Mouse (Mus musculus): ENCODE measurements around the gene Ddt. TPM values are rescaled to one million over a fixed set of nuclear protein-coding genes. Genes with fewer than 3 reads are reported as not detected.
A peak's percentile ranks its signal among the peaks of the same experiment; 100 is the strongest.

The Ddt gene
- polyA plus RNA-seq, 1 experiment: 64.2 TPM

DNA sequence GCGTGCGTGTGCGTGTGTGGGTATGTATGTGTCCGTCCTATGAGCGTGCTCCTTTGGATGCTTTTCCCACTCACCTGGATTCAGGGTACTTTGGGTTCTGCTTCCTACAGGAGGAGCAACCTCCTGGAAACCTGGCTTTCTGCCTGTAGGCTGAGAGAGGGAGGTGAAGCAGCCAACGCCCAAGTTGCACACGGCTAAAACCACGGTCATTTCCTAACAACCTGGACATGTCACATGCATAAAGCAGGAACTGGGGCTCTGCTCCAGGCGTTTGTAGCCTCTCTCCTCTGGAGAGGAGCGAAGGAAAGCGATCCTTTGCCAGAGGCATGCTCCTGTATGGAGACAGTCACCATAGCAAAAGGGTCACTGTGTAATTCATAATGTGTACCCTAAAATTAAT, 16.5 kb downstream of the Ddt start:
- Histone ChIP-seq H3K4me3 (no peak overlapping the region), H3K4me2 (ENCODE audit: low read depth) (no peak overlapping the region), H3K36me3 (ENCODE audit: control insufficient read depth, insufficient read depth) (peaks cover 25% of the 10 kb centered on the region), H3ac (ENCODE audit: control insufficient read depth, insufficient read length) (no peak overlapping the region), H3K79me2 (ENCODE audit: control insufficient read depth, insufficient read depth) (peaks cover 24% of the 10 kb centered on the region), H3K27me3 (ENCODE audit: control insufficient read depth, insufficient read depth, insufficient read length) (no peaks in the 10 kb centered on the region)
- TF ChIP-seq SRF (IDR thresholded peaks at IDR 0.05; ENCODE audit: control insufficient read depth, insufficient read length, low read depth) (no peak), POLR2AphosphoS2 (IDR thresholded peaks at IDR 0.05; ENCODE audit: insufficient read length, low read depth) (no peak), TCF3 (IDR thresholded peaks at IDR 0.05; ENCODE audit: insufficient read length, low read depth) (no peak), MYOG (IDR thresholded peaks at IDR 0.05; ENCODE audit: control insufficient read depth in 1 of 3, insufficient read depth in 1 of 3, insufficient read length in 2 of 3, low read depth in 2 of 3) (no peak)

DNA sequence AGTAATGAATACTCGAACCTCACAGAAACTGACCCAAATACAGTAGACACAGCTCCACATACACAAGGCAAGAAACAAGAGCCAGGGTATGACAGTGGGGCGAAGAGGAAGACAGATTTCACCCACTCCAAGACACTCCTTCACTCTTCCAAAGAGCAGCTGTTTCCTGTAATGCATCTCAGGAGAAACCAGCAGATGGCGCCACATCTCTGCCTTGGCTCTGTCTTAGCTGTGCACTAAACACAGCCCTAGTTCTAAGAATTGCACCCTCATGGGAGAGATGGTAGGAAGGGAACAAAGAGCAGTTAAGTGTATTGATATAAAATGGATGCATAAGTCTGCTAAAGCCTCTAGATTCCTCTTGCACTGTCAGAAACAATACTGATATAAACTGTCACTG, 29.2 kb downstream of the Ddt start:
- no peaks in the 10 kb centered on the region for H3K79me2 ChIP-seq (ENCODE audit: control insufficient read depth, insufficient read depth)
- H3K27me3 ChIP-seq (ENCODE audit: control insufficient read depth, insufficient read depth, insufficient read length): no peaks in the 10 kb centered on the region
- H3K4me2 ChIP-seq (ENCODE audit: low read depth): no peak overlapping the region
- no peak overlapping the region for H3ac ChIP-seq (ENCODE audit: control insufficient read depth, insufficient read length)
- TF ChIP-seq SRF (IDR thresholded peaks at IDR 0.05; ENCODE audit: control insufficient read depth, insufficient read length, low read depth) (no peak), MYOD1 (IDR thresholded peaks at IDR 0.05; ENCODE audit: control insufficient read depth in 1 of 3, insufficient read length in 2 of 3, low read depth in 2 of 3) (peak in 2 of 3 experiments; percentile 8 to 29), TCF3 (IDR thresholded peaks at IDR 0.05; ENCODE audit: insufficient read length, low read depth) (no peak)
- no peak overlapping the region for H3K4me3 ChIP-seq
- H3K36me3 ChIP-seq (ENCODE audit: control insufficient read depth, insufficient read depth): peaks cover 44% of the 10 kb centered on the region

DNA sequence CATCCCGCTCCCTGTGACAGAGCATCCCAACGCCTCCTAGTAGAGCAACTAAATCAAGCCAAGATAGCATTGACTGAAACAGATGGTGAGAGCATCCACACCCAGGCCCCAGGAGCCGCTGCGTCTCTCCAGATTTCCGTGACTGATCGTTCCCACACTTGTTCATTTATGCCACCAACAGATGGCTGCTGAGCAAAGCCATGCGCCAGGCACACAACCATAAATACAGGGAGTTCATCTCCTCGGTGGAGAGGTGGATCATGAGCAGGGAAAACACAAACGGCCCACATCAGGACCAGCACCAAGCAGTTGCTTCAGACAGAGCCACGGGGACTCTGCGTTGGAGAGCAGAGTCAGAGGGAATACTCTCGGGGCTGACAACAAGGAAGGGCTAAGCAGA, 29.8 kb downstream of the Ddt start:
- no peak overlapping the region for H3ac ChIP-seq (ENCODE audit: control insufficient read depth, insufficient read length)
- H3K36me3 ChIP-seq (ENCODE audit: control insufficient read depth, insufficient read depth): peaks cover 43% of the 10 kb centered on the region
- no peaks in the 10 kb centered on the region for H3K79me2 ChIP-seq (ENCODE audit: control insufficient read depth, insufficient read depth)
- TF ChIP-seq POLR2AphosphoS2 (IDR thresholded peaks at IDR 0.05; ENCODE audit: insufficient read length, low read depth): no peak
- no peak for TF ChIP-seq TCF12 (IDR thresholded peaks at IDR 0.05; ENCODE audit: insufficient read depth, poor library complexity, severe bottlenecking)
- TF ChIP-seq CEBPB (IDR thresholded peaks at IDR 0.05; ENCODE audit: insufficient read depth, poor library complexity, severe bottlenecking): no peak
- no peak for TF ChIP-seq POLR2A (IDR thresholded peaks at IDR 0.05; ENCODE audit: insufficient read length, low read depth)
- no peak for TF ChIP-seq REST (IDR thresholded peaks at IDR 0.05; ENCODE audit: insufficient read depth, insufficient read length)
- no peak for TF ChIP-seq SRF (IDR thresholded peaks at IDR 0.05; ENCODE audit: control insufficient read depth, insufficient read length, low read depth)
- TF ChIP-seq E2F4 (IDR thresholded peaks at IDR 0.05; ENCODE audit: insufficient read depth): no peak
- TF ChIP-seq TCF3 (IDR thresholded peaks at IDR 0.05; ENCODE audit: insufficient read length, low read depth): no peak
- no peak overlapping the region for H3K4me2 ChIP-seq (ENCODE audit: low read depth)
- H3K4me3 ChIP-seq: no peak overlapping the region
- no peaks in the 10 kb centered on the region for H3K27me3 ChIP-seq (ENCODE audit: control insufficient read depth, insufficient read depth, insufficient read length)

DNA sequence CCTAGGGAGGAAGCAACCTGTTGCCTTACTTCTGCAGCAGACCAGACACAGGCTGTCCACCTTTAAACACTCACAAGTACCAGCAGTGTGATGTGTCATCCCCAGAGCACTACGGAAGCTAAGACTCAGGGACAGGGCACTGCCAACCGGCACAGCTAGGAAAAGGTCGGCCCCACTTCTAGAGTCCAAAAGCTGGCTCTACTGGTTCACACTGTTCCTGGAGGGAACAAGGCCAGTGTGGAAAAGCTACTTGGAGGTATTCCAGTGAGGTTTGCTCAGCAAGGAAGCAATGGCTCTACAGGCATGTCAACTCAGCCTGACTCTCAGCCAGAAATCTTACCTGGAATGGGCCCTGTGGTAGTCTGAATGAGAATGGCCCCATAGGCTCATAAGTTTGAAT, 32.3 kb downstream of the Ddt start:
- H3K79me2 ChIP-seq (ENCODE audit: control insufficient read depth, insufficient read depth): no peaks in the 10 kb centered on the region
- no peak overlapping the region for H3K4me2 ChIP-seq (ENCODE audit: low read depth)
- TF ChIP-seq TCF12 (IDR thresholded peaks at IDR 0.05; ENCODE audit: insufficient read depth, poor library complexity, severe bottlenecking): no peak
- TF ChIP-seq TCF3 (IDR thresholded peaks at IDR 0.05; ENCODE audit: insufficient read length, low read depth): no peak
- TF ChIP-seq USF1 (IDR thresholded peaks at IDR 0.05; ENCODE audit: low read depth): no peak
- TF ChIP-seq REST (IDR thresholded peaks at IDR 0.05; ENCODE audit: insufficient read depth, insufficient read length): no peak
- no peak for TF ChIP-seq MAX (IDR thresholded peaks at IDR 0.05; ENCODE audit: low read depth)
- no peak for TF ChIP-seq MYOG (IDR thresholded peaks at IDR 0.05; ENCODE audit: control insufficient read depth in 1 of 3, insufficient read depth in 1 of 3, insufficient read length in 2 of 3, low read depth in 2 of 3)
- TF ChIP-seq POLR2A (IDR thresholded peaks at IDR 0.05; ENCODE audit: insufficient read length, low read depth): no peak
- TF ChIP-seq MYOD1 (IDR thresholded peaks at IDR 0.05; ENCODE audit: control insufficient read depth in 1 of 3, insufficient read length in 2 of 3, low read depth in 2 of 3): no peak
- no peak for TF ChIP-seq POLR2AphosphoS2 (IDR thresholded peaks at IDR 0.05; ENCODE audit: insufficient read length, low read depth)
- TF ChIP-seq CEBPB (IDR thresholded peaks at IDR 0.05; ENCODE audit: insufficient read depth, poor library complexity, severe bottlenecking): no peak
- no peak for TF ChIP-seq E2F4 (IDR thresholded peaks at IDR 0.05; ENCODE audit: insufficient read depth)
- no peak for TF ChIP-seq SRF (IDR thresholded peaks at IDR 0.05; ENCODE audit: control insufficient read depth, insufficient read length, low read depth)
- H3K27me3 ChIP-seq (ENCODE audit: control insufficient read depth, insufficient read depth, insufficient read length): no peaks in the 10 kb centered on the region
- H3ac ChIP-seq (ENCODE audit: control insufficient read depth, insufficient read length): no peak overlapping the region
- H3K4me3 ChIP-seq: no peak overlapping the region
- peaks cover 35% of the 10 kb centered on the region for H3K36me3 ChIP-seq (ENCODE audit: control insufficient read depth, insufficient read depth)

DNA sequence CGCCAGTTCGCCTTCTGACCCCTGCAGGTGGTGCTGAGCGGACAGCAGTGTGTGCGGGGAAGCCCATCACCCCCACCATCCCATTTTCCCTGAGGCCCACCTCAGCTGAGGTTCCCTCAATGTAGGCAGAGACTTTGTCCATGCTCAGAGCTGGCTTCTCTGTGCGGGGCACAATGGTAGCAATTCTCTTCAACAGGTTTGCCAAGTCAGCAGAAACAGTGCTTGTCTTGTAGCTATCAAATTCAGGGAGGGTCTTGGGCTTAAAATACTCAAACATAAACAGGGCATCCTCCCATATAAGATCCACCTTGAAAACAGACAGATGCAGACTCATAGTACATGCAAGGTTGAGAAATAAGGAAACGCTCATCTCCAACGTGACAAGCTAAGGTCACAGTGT, 47.8 kb downstream of the Ddt start:
- no peaks in the 10 kb centered on the region for H3K27me3 ChIP-seq (ENCODE audit: control insufficient read depth, insufficient read depth, insufficient read length)
- no peak overlapping the region for H3ac ChIP-seq (ENCODE audit: control insufficient read depth, insufficient read length)
- no peak for TF ChIP-seq SRF (IDR thresholded peaks at IDR 0.05; ENCODE audit: control insufficient read depth, insufficient read length, low read depth)
- no peak for TF ChIP-seq REST (IDR thresholded peaks at IDR 0.05; ENCODE audit: insufficient read depth, insufficient read length)
- TF ChIP-seq TCF3 (IDR thresholded peaks at IDR 0.05; ENCODE audit: insufficient read length, low read depth): no peak
- TF ChIP-seq POLR2AphosphoS2 (IDR thresholded peaks at IDR 0.05; ENCODE audit: insufficient read length, low read depth): no peak
- TF ChIP-seq E2F4 (IDR thresholded peaks at IDR 0.05; ENCODE audit: insufficient read depth): no peak
- TF ChIP-seq MYOG (IDR thresholded peaks at IDR 0.05; ENCODE audit: control insufficient read depth in 1 of 3, insufficient read depth in 1 of 3, insufficient read length in 2 of 3, low read depth in 2 of 3): no peak
- TF ChIP-seq CEBPB (IDR thresholded peaks at IDR 0.05; ENCODE audit: insufficient read depth, poor library complexity, severe bottlenecking): no peak
- TF ChIP-seq USF1 (IDR thresholded peaks at IDR 0.05; ENCODE audit: low read depth): no peak
- no peak for TF ChIP-seq POLR2A (IDR thresholded peaks at IDR 0.05; ENCODE audit: insufficient read length, low read depth)
- no peak for TF ChIP-seq MAX (IDR thresholded peaks at IDR 0.05; ENCODE audit: low read depth)
- no peak for TF ChIP-seq TCF12 (IDR thresholded peaks at IDR 0.05; ENCODE audit: insufficient read depth, poor library complexity, severe bottlenecking)
- no peak for TF ChIP-seq MYOD1 (IDR thresholded peaks at IDR 0.05; ENCODE audit: control insufficient read depth in 1 of 3, insufficient read length in 2 of 3, low read depth in 2 of 3)
- no peak overlapping the region for H3K4me2 ChIP-seq (ENCODE audit: low read depth)
- no peak overlapping the region for H3K4me3 ChIP-seq
- peaks cover 56% of the 10 kb centered on the region for H3K36me3 ChIP-seq (ENCODE audit: control insufficient read depth, insufficient read depth)
- H3K79me2 ChIP-seq (ENCODE audit: control insufficient read depth, insufficient read depth): no peaks in the 10 kb centered on the region

Other genes with a start within 250 kb of the Ddt start
- 1.1 TPM for gene Lrrc75b, start 213.1 kb downstream of the Ddt start, polyA plus RNA-seq (2012; fragmentation: generic; extraction: Trizol)
- gene Ggt1, start 211.8 kb downstream of the Ddt start, polyA plus RNA-seq (2012; fragmentation: generic; extraction: Trizol): 0.06 TPM
- 0.22 TPM for gene Ggt5, start 184.1 kb downstream of the Ddt start, polyA plus RNA-seq (2012; fragmentation: generic; extraction: Trizol)
- 0.12 TPM for gene Susd2, start 129.4 kb downstream of the Ddt start, polyA plus RNA-seq (2012; fragmentation: generic; extraction: Trizol)
- 24.0 TPM for gene Cabin1, start 9.1 kb downstream of the Ddt start, polyA plus RNA-seq (2012; fragmentation: generic; extraction: Trizol)
- gene Gm20441, start 7.5 kb upstream of the Ddt start, polyA plus RNA-seq (2012; fragmentation: generic; extraction: Trizol): not detected
- 0.13 TPM for gene Gstt3, start 8.0 kb upstream of the Ddt start, polyA plus RNA-seq (2012; fragmentation: generic; extraction: Trizol)
- 1.3 TPM for gene Gstt1, start 25.2 kb upstream of the Ddt start, polyA plus RNA-seq (2012; fragmentation: generic; extraction: Trizol)
- gene Gstt4, start 49.1 kb upstream of the Ddt start, polyA plus RNA-seq (2012; fragmentation: generic; extraction: Trizol): not detected
- 1.4 TPM for gene Gstt2, start 64.0 kb upstream of the Ddt start, polyA plus RNA-seq (2012; fragmentation: generic; extraction: Trizol)
- gene Mif, start 86.8 kb upstream of the Ddt start, polyA plus RNA-seq (2012; fragmentation: generic; extraction: Trizol): 3,517 TPM
- 0.58 TPM for gene Derl3, start 120.0 kb upstream of the Ddt start, polyA plus RNA-seq (2012; fragmentation: generic; extraction: Trizol)
- gene Smarcb1, start 148.2 kb upstream of the Ddt start, polyA plus RNA-seq (2012; fragmentation: generic; extraction: Trizol): 142 TPM
- gene Chchd10, start 159.7 kb upstream of the Ddt start, polyA plus RNA-seq (2012; fragmentation: generic; extraction: Trizol): 441 TPM
- 121 TPM for gene Mmp11, start 163.1 kb upstream of the Ddt start, polyA plus RNA-seq (2012; fragmentation: generic; extraction: Trizol)
- 3.2 TPM for gene Gm867, start 167.3 kb upstream of the Ddt start, polyA plus RNA-seq (2012; fragmentation: generic; extraction: Trizol)
- 0.48 TPM for gene Vpreb3, start 169.6 kb upstream of the Ddt start, polyA plus RNA-seq (2012; fragmentation: generic; extraction: Trizol)
- 0.01 TPM for gene Gm5134, start 181.1 kb upstream of the Ddt start, polyA plus RNA-seq (2012; fragmentation: generic; extraction: Trizol)